Mouse (Mus musculus) embryo, embryonic 11.5 days (tissue): ENCODE results near the gene Castor1.

ENCODE experiments used
- DNase-seq: peaks from one replicate; pipeline ENCODE4 v3.0.0-alpha.2; 2012; ENCODE audit warnings: low read depth, low spot score

Castor1 gene

GRCm38 (mm10) chr11:4206563-4206962, 11.5 kb upstream of the Castor1 start:
- DNase-seq: no peak

GRCm38 (mm10) chr11:4207655-4208054, 10.4 kb upstream of the Castor1 start:
- DNase-seq: no peak

- DNase-seq: no peak
Observed at GRCm38 (mm10) chr11:4209556-4209955, 8.5 kb upstream of the Castor1 start.

GRCm38 (mm10) chr11:4210786-4211185, 7.2 kb upstream of the Castor1 start:
- no peak for DNase-seq

- no peak for DNase-seq
Observed at GRCm38 (mm10) chr11:4213107-4213506, 4.9 kb upstream of the Castor1 start.

- no peak for DNase-seq
Observed at GRCm38 (mm10) chr11:4214572-4214971, 3.5 kb upstream of the Castor1 start.

GRCm38 (mm10) chr11:4215061-4215460, 3.0 kb upstream of the Castor1 start:
- no peak for DNase-seq

GRCm38 (mm10) chr11:4216248-4217000, 1.6 kb upstream of the Castor1 start:
- no peak for DNase-seq

GRCm38 (mm10) chr11:4218637-4219036, 612 bp downstream of the Castor1 start:
- DNase-seq: no peak

- peak; percentile 50 for DNase-seq
Observed at GRCm38 (mm10) chr11:4219317-4219751, 1.3 kb downstream of the Castor1 start.

GRCm38 (mm10) chr11:4219908-4220307, 1.9 kb downstream of the Castor1 start:
- no peak for DNase-seq

GRCm38 (mm10) chr11:4220443-4221400, 2.7 kb downstream of the Castor1 start:
- peak; percentile 54 for DNase-seq

- DNase-seq: no peak
Observed at GRCm38 (mm10) chr11:4222046-4222950, 4.3 kb downstream of the Castor1 start.

GRCm38 (mm10) chr11:4223393-4224188, 5.6 kb downstream of the Castor1 start:
- DNase-seq: no peak

- no peak for DNase-seq
Observed at GRCm38 (mm10) chr11:4224223-4224622, 6.2 kb downstream of the Castor1 start.

GRCm38 (mm10) chr11:4226569-4227325, 8.7 kb downstream of the Castor1 start:
- no peak for DNase-seq

GRCm38 (mm10) chr11:4228463-4228862, 10.4 kb downstream of the Castor1 start:
- DNase-seq: no peak

GRCm38 (mm10) chr11:4229841-4230240, 11.8 kb downstream of the Castor1 start:
- no peak for DNase-seq

- DNase-seq: no peak
Observed at GRCm38 (mm10) chr11:4231435-4231834, 13.4 kb downstream of the Castor1 start.

GRCm38 (mm10) chr11:4232644-4233043, 14.6 kb downstream of the Castor1 start:
- DNase-seq: no peak
